Mouse (Mus musculus): ENCODE results near the gene Slco2a1. TPM values are rescaled to one million over a fixed set of nuclear protein-coding genes. Genes with fewer than 3 reads are reported as not detected.
A peak's percentile ranks its signal among the peaks of the same experiment; 100 is the strongest.

Slco2a1 gene
- polyA plus RNA-seq (2015; fragmentation: Nextera tagmentation; extraction: Ambion mirVana) = 0.81 and 0.89 TPM in 2 replicates

- peak within 1 kb of the TSS; percentile 67 for H3K27ac ChIP-seq
- peaks cover 39% of the 10 kb centered on the region for H3K4me1 ChIP-seq (replicated peaks)
- no peak within 1 kb of the TSS for H3K9ac ChIP-seq (replicated peaks)
- no peaks in the 10 kb centered on the region for H3K9me3 ChIP-seq
- H3K36me3 ChIP-seq = no peaks in the 10 kb centered on the region
- no peak for ATAC-seq
- H3K4me2 ChIP-seq (replicated peaks) = no peak within 1 kb of the TSS
- WGBS = 91% methylated on average over 8 of the region's 8 CpGs
- no peaks in the 10 kb centered on the region for H3K27me3 ChIP-seq
- no peak within 1 kb of the TSS for H3K4me3 ChIP-seq (replicated peaks)
Observed at GRCm38 (mm10) chr9:102988462-102988861, at the start of gene Slco2a1. TSS of gene Slco2a1 (plus strand) at chr9:102988712.

- Histone ChIP-seq H3K27me3 (no peaks in the 10 kb centered on the region), H3K4me1 (replicated peaks) (no peaks in the 10 kb centered on the region), H3K27ac (no peak overlapping the region), H3K4me3 (replicated peaks) (no peak overlapping the region), H3K9me3 (no peaks in the 10 kb centered on the region), H3K4me2 (replicated peaks) (no peak overlapping the region), H3K36me3 (no peaks in the 10 kb centered on the region), H3K9ac (replicated peaks) (no peak overlapping the region)
- WGBS = 83% methylated on average over 4 of the region's 4 CpGs
- no peak for ATAC-seq
Observed at GRCm38 (mm10) chr9:102942221-102942620, 46.3 kb upstream of the Slco2a1 start.

- 89% methylated on average over 9 of the region's 9 CpGs for WGBS
Observed at GRCm38 (mm10) chr9:102944891-102945290, 43.6 kb upstream of the Slco2a1 start.

GRCm38 (mm10) chr9:102946469-102947015, 42.0 kb upstream of the Slco2a1 start:
- WGBS = 86% methylated on average over 12 of the region's 12 CpGs
- no peaks in the 10 kb centered on the region for H3K9me3 ChIP-seq
- no peaks in the 10 kb centered on the region for H3K36me3 ChIP-seq

More at GRCm38 (mm10) chr9:102944891-102945290, 43.6 kb upstream of the Slco2a1 start:
- Histone ChIP-seq H3K9me3 (no peaks in the 10 kb centered on the region), H3K4me3 (replicated peaks) (no peak overlapping the region), H3K36me3 (no peaks in the 10 kb centered on the region), H3K9ac (replicated peaks) (no peak overlapping the region), H3K4me1 (replicated peaks) (no peaks in the 10 kb centered on the region), H3K4me2 (replicated peaks) (no peak overlapping the region), H3K27me3 (no peaks in the 10 kb centered on the region), H3K27ac (no peak overlapping the region)
- no peak for ATAC-seq

GRCm38 (mm10) chr9:102948706-102949105, 39.8 kb upstream of the Slco2a1 start:
- Histone ChIP-seq H3K9me3 (no peaks in the 10 kb centered on the region), H3K4me2 (replicated peaks) (no peak overlapping the region), H3K36me3 (no peaks in the 10 kb centered on the region), H3K4me3 (replicated peaks) (no peak overlapping the region), H3K9ac (replicated peaks) (no peak overlapping the region), H3K4me1 (replicated peaks) (no peaks in the 10 kb centered on the region), H3K27ac (no peak overlapping the region), H3K27me3 (no peaks in the 10 kb centered on the region)
- ATAC-seq = no peak
- 66% methylated on average over 5 of the region's 5 CpGs for WGBS

More at GRCm38 (mm10) chr9:102946469-102947015, 42.0 kb upstream of the Slco2a1 start:
- no peak for ATAC-seq
- H3K27me3 ChIP-seq = no peaks in the 10 kb centered on the region
- no peak overlapping the region for H3K9ac ChIP-seq (replicated peaks)
- no peaks in the 10 kb centered on the region for H3K4me1 ChIP-seq (replicated peaks)
- no peak overlapping the region for H3K27ac ChIP-seq
- no peak overlapping the region for H3K4me3 ChIP-seq (replicated peaks)
- H3K4me2 ChIP-seq (replicated peaks) = no peak overlapping the region

GRCm38 (mm10) chr9:102951091-102951994, 37.2 kb upstream of the Slco2a1 start:
- no peak for ATAC-seq
- WGBS = 90% methylated on average over 9 of the region's 9 CpGs
- no peaks in the 10 kb centered on the region for H3K4me1 ChIP-seq (replicated peaks)

GRCm38 (mm10) chr9:102955866-102956265, 32.6 kb upstream of the Slco2a1 start:
- no peak for ATAC-seq
- Histone ChIP-seq H3K36me3 (no peaks in the 10 kb centered on the region), H3K4me3 (replicated peaks) (no peak overlapping the region), H3K4me1 (replicated peaks) (peaks cover 2% of the 10 kb centered on the region), H3K9ac (replicated peaks) (no peak overlapping the region), H3K9me3 (no peaks in the 10 kb centered on the region), H3K27ac (no peak overlapping the region), H3K4me2 (replicated peaks) (no peak overlapping the region), H3K27me3 (no peaks in the 10 kb centered on the region)
- WGBS = 83% methylated on average over 3 of the region's 3 CpGs

More at GRCm38 (mm10) chr9:102951091-102951994, 37.2 kb upstream of the Slco2a1 start:
- no peaks in the 10 kb centered on the region for H3K9me3 ChIP-seq
- H3K36me3 ChIP-seq = no peaks in the 10 kb centered on the region
- H3K9ac ChIP-seq (replicated peaks) = no peak overlapping the region
- no peak overlapping the region for H3K4me2 ChIP-seq (replicated peaks)
- H3K27me3 ChIP-seq = no peaks in the 10 kb centered on the region
- no peak overlapping the region for H3K27ac ChIP-seq
- H3K4me3 ChIP-seq (replicated peaks) = no peak overlapping the region

GRCm38 (mm10) chr9:102958703-102959102, 29.8 kb upstream of the Slco2a1 start:
- no peak overlapping the region for H3K27ac ChIP-seq
- no peak overlapping the region for H3K4me3 ChIP-seq (replicated peaks)
- H3K4me2 ChIP-seq (replicated peaks) = no peak overlapping the region
- peaks cover 8% of the 10 kb centered on the region for H3K4me1 ChIP-seq (replicated peaks)
- no peak overlapping the region for H3K9ac ChIP-seq (replicated peaks)
- no peak for ATAC-seq
- H3K36me3 ChIP-seq = no peaks in the 10 kb centered on the region
- WGBS = 82% methylated on average over 6 of the region's 6 CpGs
- H3K9me3 ChIP-seq = no peaks in the 10 kb centered on the region
- no peaks in the 10 kb centered on the region for H3K27me3 ChIP-seq

- Histone ChIP-seq H3K4me1 (replicated peaks) (peaks cover 8% of the 10 kb centered on the region), H3K9ac (replicated peaks) (no peak overlapping the region), H3K36me3 (no peaks in the 10 kb centered on the region), H3K4me2 (replicated peaks) (no peak overlapping the region), H3K9me3 (no peaks in the 10 kb centered on the region), H3K27me3 (no peaks in the 10 kb centered on the region), H3K27ac (no peak overlapping the region), H3K4me3 (replicated peaks) (no peak overlapping the region)
- no peak for ATAC-seq
- whole genome bisulfite sequencing = 24% methylated on average over 8 of the region's 8 CpGs
Observed at GRCm38 (mm10) chr9:102961356-102962092, 27.0 kb upstream of the Slco2a1 start.

GRCm38 (mm10) chr9:102962093-102962788, 26.3 kb upstream of the Slco2a1 start:
- H3K4me1 ChIP-seq (replicated peaks) = peaks cover 8% of the 10 kb centered on the region
- no peaks in the 10 kb centered on the region for H3K36me3 ChIP-seq
- no peak for ATAC-seq
- H3K9me3 ChIP-seq = no peaks in the 10 kb centered on the region
- 73% methylated on average over 10 of the region's 10 CpGs for WGBS
- no peak overlapping the region for H3K4me2 ChIP-seq (replicated peaks)
- no peak overlapping the region for H3K4me3 ChIP-seq (replicated peaks)
- H3K9ac ChIP-seq (replicated peaks) = no peak overlapping the region
- H3K27me3 ChIP-seq = no peaks in the 10 kb centered on the region
- H3K27ac ChIP-seq = no peak overlapping the region

- Histone ChIP-seq H3K9ac (replicated peaks) (no peak overlapping the region), H3K27ac (no peak overlapping the region), H3K27me3 (no peaks in the 10 kb centered on the region), H3K4me2 (replicated peaks) (no peak overlapping the region), H3K4me1 (replicated peaks) (peaks cover 8% of the 10 kb centered on the region), H3K4me3 (replicated peaks) (no peak overlapping the region), H3K36me3 (no peaks in the 10 kb centered on the region), H3K9me3 (no peaks in the 10 kb centered on the region)
- no peak for ATAC-seq
- WGBS = 81% methylated on average over 7 of the region's 7 CpGs
Observed at GRCm38 (mm10) chr9:102963321-102963720, 25.2 kb upstream of the Slco2a1 start.

All from midbrain, embryonic 13.5 days (tissue).